Mouse (Mus musculus) urinary bladder, postnatal 10 days (tissue): Measurements from ENCODE around the gene Pnlip.

ENCODE experiments used
- DNase-seq: peaks from one replicate; pipeline ENCODE4 v3.0.0; 2022; ENCODE audit warnings: low spot score

Gene Pnlip

GRCm38 (mm10) chr19:58726551-58726950, 74.3 kb downstream of the Pnlip start:
- no peak for DNase-seq

GRCm38 (mm10) chr19:58727756-58728155, 75.5 kb downstream of the Pnlip start:
- DNase-seq: no peak

DNA sequence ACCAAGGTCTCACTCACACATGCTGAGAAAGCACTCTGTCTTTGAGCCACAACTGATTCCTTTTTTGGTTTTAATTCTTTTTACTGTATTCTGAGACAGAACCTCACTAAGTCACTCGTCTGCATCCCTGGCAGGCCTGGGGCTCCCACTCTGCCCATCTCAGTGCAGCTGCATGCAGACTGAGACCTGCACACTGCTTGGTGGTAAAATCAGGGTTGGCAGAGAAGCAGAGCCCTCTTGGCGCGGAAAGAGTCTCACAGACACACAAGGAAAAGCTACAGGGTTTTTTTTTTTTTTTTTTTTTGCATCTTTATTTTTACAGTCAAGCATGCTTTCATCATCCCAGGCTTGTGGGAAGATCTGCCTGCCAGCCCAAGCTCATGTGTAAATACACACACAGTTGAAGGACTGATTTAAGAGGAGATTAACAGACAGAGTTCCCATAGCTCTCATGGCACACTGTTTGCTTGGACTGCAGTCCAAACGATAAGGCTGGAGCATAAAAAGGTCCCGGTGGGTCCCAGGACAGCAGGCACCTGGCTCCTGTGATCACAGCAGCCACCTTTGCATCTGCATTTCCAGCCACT, 76.2 kb downstream of the Pnlip start, which contains the start of gene Pnliprp1:
Gene Pnliprp1 (plus strand): TSS at position 443 of the 587 bp plus-strand sequence.
- DNase-seq: no peak
